Mouse (Mus musculus) CH12.LX (cell line): Measurements from ENCODE around the gene Il11.

ENCODE experiments used
- CTCF ChIP-seq, 2 experiments: IDR thresholded peaks in 1 of 2; conservative IDR thresholded peaks in 1 of 2; 2 replicates each; pipeline ENCODE4 v1.5.1; 2011 to 2012; ENCODE audit warnings: low read depth in 2 of 2, low read length in 2 of 2, improper control_type of control experiment in 1 of 2, inconsistent platforms in 1 of 2, mild to moderate bottlenecking in 1 of 2, moderate library complexity in 1 of 2
- E2F4 ChIP-seq: IDR thresholded peaks from 2 replicates; pipeline ENCODE4 v1.6.1; 2011; ENCODE audit warnings: low read depth, low read length, improper control_type of control experiment; ENCODE audit not compliant: insufficient replicate concordance
- MAFK ChIP-seq: IDR thresholded peaks from 2 replicates; pipeline ENCODE4 v1.6.1; 2011; ENCODE audit warnings: low read length, improper control_type of control experiment; ENCODE audit not compliant: insufficient replicate concordance
- MAX ChIP-seq: IDR thresholded peaks from 2 replicates; pipeline ENCODE4 v1.6.1; 2011; ENCODE audit warnings: low read length, improper control_type of control experiment
- MXI1 ChIP-seq: IDR thresholded peaks from 2 replicates; pipeline ENCODE4 v1.6.1; 2011; ENCODE audit warnings: mild to moderate bottlenecking, low read depth, low read length, improper control_type of control experiment
- MYC ChIP-seq: IDR thresholded peaks from 2 replicates; pipeline ENCODE4 v1.6.1; 2011; ENCODE audit warnings: low read depth, mild to moderate bottlenecking, improper control_type of control experiment, low read length
- NRF1 ChIP-seq: IDR thresholded peaks from 2 replicates; pipeline ENCODE4 v1.6.1; 2014; ENCODE audit warnings: low read depth, mild to moderate bottlenecking, inconsistent platforms, low read length, improper control_type of control experiment, moderate library complexity
- POLR2A ChIP-seq: IDR thresholded peaks from 2 replicates; pipeline ENCODE4 v1.6.1; 2011; ENCODE audit warnings: low read depth, mild to moderate bottlenecking, improper control_type of control experiment, low read length
- POLR2AphosphoS2 ChIP-seq: IDR thresholded peaks from 2 replicates; pipeline ENCODE4 v1.6.1; 2011; ENCODE audit warnings: low read depth, low read length, improper control_type of control experiment
- RCOR1 ChIP-seq: conservative IDR thresholded peaks from 2 replicates; pipeline ENCODE4 v1.6.1; 2012; ENCODE audit warnings: low read depth, mild to moderate bottlenecking, inconsistent platforms, low read length, improper control_type of control experiment
- SMC3 ChIP-seq: IDR thresholded peaks from 2 replicates; pipeline ENCODE4 v1.6.1; 2011; ENCODE audit warnings: low read depth, low read length, improper control_type of control experiment
- ZC3H11A ChIP-seq: IDR thresholded peaks from 2 replicates; pipeline ENCODE4 v1.6.1; 2012; ENCODE audit warnings: low read depth, mild to moderate bottlenecking, inconsistent platforms, low read length, improper control_type of control experiment

- TF ChIP-seq MYC, result no peak
- no peak for TF ChIP-seq CTCF (conservative IDR thresholded peaks at IDR 0.05 in 1 of 2, IDR thresholded peaks at IDR 0.05 in 1 of 2; ENCODE audit: low read depth in 2 of 2, low read length in 2 of 2)
- TF ChIP-seq POLR2A, result no peak
- TF ChIP-seq SMC3, result no peak
- no peak for TF ChIP-seq POLR2AphosphoS2
- TF ChIP-seq E2F4, result no peak
- TF ChIP-seq MXI1, result no peak
- no peak for TF ChIP-seq NRF1
- TF ChIP-seq MAX, result no peak
- TF ChIP-seq RCOR1, result no peak
- TF ChIP-seq ZC3H11A, result no peak
- no peak for TF ChIP-seq MAFK
These were observed 2.7 kb downstream of the Il11 start for GRCm38 (mm10) chr7:4779921-4780320.
